Comparison of ENCODE assay signal across 20 mouse cellular contexts in the genomic region with DNA sequence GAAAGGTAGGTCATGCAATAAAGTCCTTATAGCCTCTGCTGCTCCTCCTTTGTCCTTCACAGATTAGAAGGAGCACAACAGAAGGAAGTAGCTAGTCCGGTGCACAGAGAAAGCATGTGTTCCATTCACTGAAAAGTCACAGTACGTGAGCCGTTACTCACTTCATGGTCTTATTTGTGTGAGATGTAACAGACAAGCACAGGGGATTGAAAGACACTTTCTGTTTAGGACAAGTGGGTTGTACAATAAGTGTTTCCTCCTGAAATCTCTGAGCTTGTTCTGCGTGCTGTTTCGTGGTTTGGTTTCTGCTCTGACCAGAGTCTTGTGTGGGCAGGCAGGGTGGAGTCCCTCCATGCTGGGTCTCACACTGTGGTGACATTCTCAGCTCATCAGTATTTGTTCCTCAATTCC. TPM values are rescaled to one million over a fixed set of nuclear protein-coding genes. Genes with fewer than 3 reads are reported as not detected.
A peak's percentile ranks its signal among the peaks of the same experiment; 100 is the strongest.
DNase-seq lines count a peak whose midpoint lies in the region; ATAC-seq lines count a peak whose summit lies in the region.
"Had no signal": no experiment of that assay in that cellular context is flagged by ENCODE, and none has a peak within 500 bp of the region (broad histone marks: within the 10 kb centered on the region; RNA-seq: fewer than 3 reads in every experiment).

No protein-coding gene starts in this region.

- H3K4me3 ChIP-seq in forebrain, embryonic 11.5 days (ENCODE audit: low read depth, low read length): no peak overlapping the region
- H3K4me3 ChIP-seq: gastrocnemius, adult 2 months; midbrain, embryonic 13.5 days had no signal

- no peaks in the 10 kb centered on the region for H3K27me3 ChIP-seq in forebrain, embryonic 11.5 days (ENCODE audit: control insufficient read depth, insufficient read depth, low read length)
- H3K27me3 ChIP-seq: midbrain, embryonic 13.5 days had no signal

- no peaks in the 10 kb centered on the region for H3K36me3 ChIP-seq in forebrain, embryonic 11.5 days (ENCODE audit: control insufficient read depth, insufficient read depth, low read length)
- H3K36me3 ChIP-seq: midbrain, embryonic 13.5 days had no signal

- no peaks in the 10 kb centered on the region for H3K9me3 ChIP-seq in forebrain, embryonic 11.5 days (ENCODE audit: control insufficient read depth, low read length)
- H3K9me3 ChIP-seq: midbrain, embryonic 13.5 days had no signal

- no peaks in the 10 kb centered on the region for H3K4me1 ChIP-seq in forebrain, embryonic 11.5 days (replicated peaks; ENCODE audit: control insufficient read depth, insufficient read depth, low read length)
- H3K4me1 ChIP-seq: midbrain, embryonic 13.5 days had no signal

- no peak overlapping the region for H3K4me2 ChIP-seq in forebrain, embryonic 11.5 days (ENCODE audit: low read depth, low read length, severe bottlenecking)
- H3K4me2 ChIP-seq: hindbrain, embryonic 14.5 days; liver, embryonic 11.5 days; midbrain, embryonic 13.5 days had no signal

- intact Hi-C loops in left cerebral cortex, postnatal 36 days (cut with DNase I): no loop called here

- no peak overlapping the region for H3K27ac ChIP-seq in forebrain, embryonic 11.5 days (ENCODE audit: low read depth, low read length)
- H3K27ac ChIP-seq: gastrocnemius, adult 2 months; hindbrain, embryonic 14.5 days; midbrain, embryonic 13.5 days had no signal

- DNase-seq in 416B (ENCODE audit: low read depth): peak; percentile 27
- peak; percentile 53 for DNase-seq in CD4-positive, CD25-positive, alpha-beta regulatory T cell, adult 2 months (ENCODE audit: low read depth, low spot score)
- no peak for DNase-seq in layer of hippocampus, adult 9-11 months
- DNase-seq in left cerebral cortex, postnatal 36 days (ENCODE audit: low spot score in 2 of 2): no peak
- no peak for DNase-seq in forebrain, embryonic 11.5 days (ENCODE audit: low spot score)
- DNase-seq: cerebellum, adult 2 months; gastrocnemius, adult 2 months; heart, postnatal 10 days; kidney, adult 11 months; kidney, postnatal 10 days; left cerebral cortex, postnatal 4 days; lung, postnatal 10 days had no signal

- ATAC-seq in granulocyte monocyte progenitor cell, adult 5-6 weeks (replicated peaks; ENCODE audit: poor library complexity, severe bottlenecking): peak; percentile 85
- ATAC-seq in monocyte, adult 5-6 weeks (replicated peaks; ENCODE audit: insufficient number of reproducible peaks, low FRiP score, low TSS enrichment, poor library complexity, severe bottlenecking): peak; percentile 81
- ATAC-seq in forebrain, embryonic 11.5 days (replicated peaks; ENCODE audit: low FRiP score): no peak
- ATAC-seq: forebrain, embryonic 14.5 days; midbrain, embryonic 13.5 days had no signal

- H3K9ac ChIP-seq in forebrain, embryonic 11.5 days (ENCODE audit: low read length): no peak overlapping the region
- H3K9ac ChIP-seq: hindbrain, embryonic 14.5 days; midbrain, embryonic 13.5 days had no signal

- WGBS in forebrain, embryonic 11.5 days: 91% methylated on average over 5 of the region's 5 CpGs

RNA-seq across cellular contexts. Expression of gene Cpox, which starts 20.2 kb away (rescaled TPM):
- total RNA-seq in granulocyte monocyte progenitor cell, adult 5-6 weeks (2014; fragmentation: Nextera tagmentation): 21.9 and 32.7 TPM in 2 replicates
- 23.4 and 25.2 TPM in 2 replicates for total RNA-seq in granulocyte monocyte progenitor cell, adult 5-6 weeks (2017)
- 7.1 to 14.9 TPM (median 10.7 TPM) in 3 replicates for total RNA-seq in monocyte, adult 5-6 weeks (2017)
- total RNA-seq in left cerebral cortex, postnatal 36 days (2021): 10 to 100 TPM; 39.4 to 45.1 TPM
- polyA plus RNA-seq in forebrain, embryonic 11.5 days (2014; fragmentation: Nextera tagmentation; extraction: Ambion mirVana): 20.6 and 22.0 TPM in 2 replicates

RNA-seq across cellular contexts. Expression of gene Gpr15, which starts 28.5 kb away (rescaled TPM):
- 0.92 TPM in 1 of 2 replicates, not detected in the other for total RNA-seq in granulocyte monocyte progenitor cell, adult 5-6 weeks (2014; fragmentation: Nextera tagmentation)
- total RNA-seq in granulocyte monocyte progenitor cell, adult 5-6 weeks (2017): 0.77 and 0.78 TPM in 2 replicates
- total RNA-seq in monocyte, adult 5-6 weeks (2017): 1.7 TPM in 1 of 3 replicates, not detected in the others
- not detected for total RNA-seq in left cerebral cortex, postnatal 36 days (2021)
- polyA plus RNA-seq in forebrain, embryonic 11.5 days (2014; fragmentation: Nextera tagmentation; extraction: Ambion mirVana): not detected in 2 replicates
- total RNA-seq: gastrocnemius, adult 2 months; heart, postnatal 10 days; layer of hippocampus, adult 8-10 months; left cerebral cortex, postnatal 4 days had no signal
- polyA plus RNA-seq: cerebellum, adult 2 months; forebrain, embryonic 14.5 days; hindbrain, embryonic 14.5 days; liver, embryonic 11.5 days; midbrain, embryonic 13.5 days; neural tube, embryonic 14.5 days had no signal

RNA-seq across cellular contexts. Expression of gene Cldnd1, which starts 37.4 kb away (rescaled TPM):
- 27.8 and 57.0 TPM in 2 replicates for total RNA-seq in granulocyte monocyte progenitor cell, adult 5-6 weeks (2014; fragmentation: Nextera tagmentation)
- total RNA-seq in granulocyte monocyte progenitor cell, adult 5-6 weeks (2017): 13.4 and 23.7 TPM in 2 replicates
- 14.5 to 60.0 TPM (median 53.1 TPM) in 3 replicates for total RNA-seq in monocyte, adult 5-6 weeks (2017)
- total RNA-seq in left cerebral cortex, postnatal 36 days (2021): 100 to 1,000 TPM in 1 of 2 experiments, 10 to 100 TPM in 1; 90.8 to 105 TPM
- 115 and 116 TPM in 2 replicates for polyA plus RNA-seq in forebrain, embryonic 11.5 days (2014; fragmentation: Nextera tagmentation; extraction: Ambion mirVana)

RNA-seq across cellular contexts. Expression of gene E330017A01Rik, which starts 51.8 kb away (rescaled TPM):
- not detected in 2 replicates for total RNA-seq in granulocyte monocyte progenitor cell, adult 5-6 weeks (2014; fragmentation: Nextera tagmentation)
- not detected in 2 replicates for total RNA-seq in granulocyte monocyte progenitor cell, adult 5-6 weeks (2017)
- not detected in 3 replicates for total RNA-seq in monocyte, adult 5-6 weeks (2017)
- total RNA-seq in left cerebral cortex, postnatal 36 days (2021): not detected
- not detected in 2 replicates for polyA plus RNA-seq in forebrain, embryonic 11.5 days (2014; fragmentation: Nextera tagmentation; extraction: Ambion mirVana)
- total RNA-seq: gastrocnemius, adult 2 months; heart, postnatal 10 days; layer of hippocampus, adult 8-10 months; left cerebral cortex, postnatal 4 days had no signal
- polyA plus RNA-seq: cerebellum, adult 2 months; forebrain, embryonic 14.5 days; hindbrain, embryonic 14.5 days; liver, embryonic 11.5 days; midbrain, embryonic 13.5 days; neural tube, embryonic 14.5 days had no signal

Comparison
In these comparisons a context has a peak if more than half of its experiments do, and no peak if none do; other contexts are left out.
1. DNase-seq: peak in 416B (single experiment) and CD4-positive, CD25-positive, alpha-beta regulatory T cell, adult 2 months (single experiment); none in layer of hippocampus, adult 9-11 months (single experiment), left cerebral cortex, postnatal 36 days (0 of 2) and forebrain, embryonic 11.5 days (single experiment).